Mouse (Mus musculus) left cerebral cortex, postnatal 10 days (tissue): ENCODE measurements around the gene Frrs1. TPM values are rescaled to one million over a fixed set of nuclear protein-coding genes. Genes with fewer than 3 reads are reported as not detected.
A peak's percentile ranks its signal among the peaks of the same experiment; 100 is the strongest.

Experiments
- DNase-seq, 2 experiments: peaks; one replicate each; pipeline ENCODE4 v3.0.0; 2021 to 2022; ENCODE audit warnings: low spot score in 2 of 2, mixed read lengths in 1 of 2; ENCODE audit errors: extremely low spot score in 1 of 2
- intact Hi-C: fragments of 180-260 bp; cut with DNase I; formaldehyde crosslinking; loops from one replicate; pipeline ENCODE4 v1.15.1; 2025
- total RNA-seq, 2 experiments: library from RNA; stranded (reverse); gene quantifications; 2 replicates each; pipeline ENCODE4 v1.2.3; 2021

Frrs1 gene
- total RNA-seq, 2 experiments from 2014 or later = 1.8 to 3.1 TPM

- no peak for DNase-seq
- intact Hi-C loops = no loop called here
Measured at GRCm38 (mm10) chr3:116891436-116892205, 32.4 kb downstream of the Frrs1 start.

GRCm38 (mm10) chr3:116892206-116892563 lies 32.9 kb downstream of the Frrs1 start:
- intact Hi-C loops = no loop called here
- no peak for DNase-seq

- no peak for DNase-seq
- intact Hi-C loops = no loop called here
Measured at GRCm38 (mm10) chr3:116892872-116893271, 33.6 kb downstream of the Frrs1 start.

GRCm38 (mm10) chr3:116904158-116904557 lies 44.9 kb downstream of the Frrs1 start:
- intact Hi-C loops = loop anchor here (2.0 to 10.0 kb wide), 2 partner anchors 211 to 535 kb away; no protein-coding TSS in a partner anchor
- peak; percentile 78 to 86 for DNase-seq

- intact Hi-C loops = loop anchor here (2.0 to 10.0 kb wide), 2 partner anchors 209 to 533 kb away; no protein-coding TSS in a partner anchor
- peak; percentile 53 to 55 for DNase-seq
Measured at GRCm38 (mm10) chr3:116905898-116906297, 46.6 kb downstream of the Frrs1 start.

GRCm38 (mm10) chr3:116906596-116906995 lies 47.3 kb downstream of the Frrs1 start:
- DNase-seq = no peak
- intact Hi-C loops = loop anchor here (10.0 kb wide), 1 partner anchor 208 kb away; no protein-coding TSS in a partner anchor

- no peak for DNase-seq
- intact Hi-C loops = no loop called here
Measured at GRCm38 (mm10) chr3:116914374-116914773, 55.1 kb downstream of the Frrs1 start.

- intact Hi-C loops = no loop called here
- no peak for DNase-seq
Measured at GRCm38 (mm10) chr3:116914931-116915330, 55.7 kb downstream of the Frrs1 start.

GRCm38 (mm10) chr3:116917016-116917415 lies 57.8 kb downstream of the Frrs1 start:
- no peak for DNase-seq
- intact Hi-C loops = no loop called here

- intact Hi-C loops = no loop called here
- no peak for DNase-seq
Measured at GRCm38 (mm10) chr3:116921535-116921934, 62.3 kb downstream of the Frrs1 start.

GRCm38 (mm10) chr3:116923042-116923441 lies 63.8 kb downstream of the Frrs1 start:
- DNase-seq = no peak
- intact Hi-C loops = no loop called here

- no peak for DNase-seq
Measured at GRCm38 (mm10) chr3:116928994-116929393, 69.7 kb downstream of the Frrs1 start.

GRCm38 (mm10) chr3:116933158-116933557 lies 73.9 kb downstream of the Frrs1 start:
- intact Hi-C loops = no loop called here
- DNase-seq = no peak

More at GRCm38 (mm10) chr3:116928994-116929393, 69.7 kb downstream of the Frrs1 start:
- intact Hi-C loops = no loop called here

- DNase-seq = no peak
- intact Hi-C loops = no loop called here
Measured at GRCm38 (mm10) chr3:116936934-116937691, 77.8 kb downstream of the Frrs1 start.

- DNase-seq = peak in 1 of 2 experiments; percentile 53
- intact Hi-C loops = no loop called here
Measured at GRCm38 (mm10) chr3:116940804-116941558, 81.7 kb downstream of the Frrs1 start.

GRCm38 (mm10) chr3:116941559-116942117 lies 82.4 kb downstream of the Frrs1 start:
- DNase-seq = no peak
- intact Hi-C loops = no loop called here

GRCm38 (mm10) chr3:116942751-116943150 lies 83.5 kb downstream of the Frrs1 start:
- no peak for DNase-seq
- intact Hi-C loops = no loop called here

- intact Hi-C loops = no loop called here
- peak in 1 of 2 experiments; percentile 27 for DNase-seq
Measured at GRCm38 (mm10) chr3:116943422-116943821, 84.2 kb downstream of the Frrs1 start.

- intact Hi-C loops = no loop called here
- no peak for DNase-seq
Measured at GRCm38 (mm10) chr3:116946476-116946875, 87.2 kb downstream of the Frrs1 start.
